Mouse (Mus musculus) liver, embryonic 16.5 days (tissue): ENCODE measurements around the gene Sgcd. TPM values are rescaled to one million over a fixed set of nuclear protein-coding genes. Genes with fewer than 3 reads are reported as not detected.

Experiments
- ATAC-seq: fragments of 200-750 bp; cut with Nextera tagmentation; 2 replicates; pipeline ENCODE4 v1.8.0; 2017; ENCODE audit warnings: low read depth, mild to moderate bottlenecking, moderate number of reproducible peaks, moderate library complexity
- H3K27ac ChIP-seq: fragments of 300-500 bp; sonication (generic); 2 replicates; pipeline ENCODE4 v1.5.1; 2014; ENCODE audit warnings: mild to moderate bottlenecking, low read length
- H3K27me3 ChIP-seq: fragments of 300-500 bp; sonication (generic); 2 replicates; pipeline ENCODE4 v1.6.1; 2014; ENCODE audit warnings: low read depth, low read length, mixed read lengths; ENCODE audit not compliant: control insufficient read depth, insufficient read depth
- H3K36me3 ChIP-seq: fragments of 300-500 bp; sonication (generic); 2 replicates; pipeline ENCODE4 v1.6.1; 2014; ENCODE audit warnings: mild to moderate bottlenecking; ENCODE audit not compliant: control insufficient read depth, insufficient read depth
- H3K4me1 ChIP-seq: fragments of 300-500 bp; sonication (generic); 2 replicates; pipeline ENCODE4 v1.6.1; 2014; ENCODE audit warnings: low read depth, low read length, mixed read lengths; ENCODE audit not compliant: control insufficient read depth
- H3K4me2 ChIP-seq: fragments of 300-500 bp; sonication (generic); 2 replicates; pipeline ENCODE4 v1.6.1; 2014; ENCODE audit warnings: low read depth, low read length, mixed read lengths
- H3K4me3 ChIP-seq: fragments of 300-500 bp; sonication (generic); 2 replicates; pipeline ENCODE4 v1.5.1; 2014; ENCODE audit warnings: low read depth, mild to moderate bottlenecking, low read length
- H3K9ac ChIP-seq: fragments of 300-500 bp; sonication (generic); 2 replicates; pipeline ENCODE4 v1.6.1; 2014; ENCODE audit warnings: low read depth, low read length
- H3K9me3 ChIP-seq: fragments of 300-500 bp; sonication (generic); replicated peaks from 2 replicates; pipeline ENCODE4 v1.6.1; 2016; ENCODE audit warnings: low read length; ENCODE audit not compliant: control insufficient read depth
- WGBS: fragments of 180-500 bp; shearing (Covaris S2); extraction: QIAGEN DNeasy Blood & Tissue Kit; methylation state at CpG from one replicate; pipeline ENCODE4 v1.1.7; 2014; ENCODE audit not compliant: insufficient replicate concordance; 5-methylcytosine and 5-hydroxymethylcytosine counted together
- polyA plus RNA-seq: library from polyadenylated mRNA; unstranded; fragments of >200 nt; fragmentation: Nextera tagmentation; extraction: Ambion mirVana; gene quantifications from 2 replicates; pipeline ENCODE4 v1.2.1, GENCODE M21; 2015

Sgcd gene
- polyA plus RNA-seq, 1 experiment from 2014 or later: 0.12 TPM

GRCm38 (mm10) chr11:46846661-46847060, 1142.1 kb downstream of the Sgcd start:
- no peaks in the 10 kb centered on the region for H3K27me3 ChIP-seq
- ATAC-seq: no peak

More at GRCm38 (mm10) chr11:46846661-46847060, 1142.1 kb downstream of the Sgcd start:
- H3K9ac ChIP-seq: no peak overlapping the region
- H3K36me3 ChIP-seq: no peaks in the 10 kb centered on the region
- no peak overlapping the region for H3K4me3 ChIP-seq
- no peak overlapping the region for H3K4me2 ChIP-seq
- H3K9me3 ChIP-seq: no peaks in the 10 kb centered on the region
- H3K27ac ChIP-seq: no peak overlapping the region
- H3K4me1 ChIP-seq: peaks cover 2% of the 10 kb centered on the region; the same call in 1 of the 2 replicates
- 43% methylated on average over 1 of the region's 1 CpGs for WGBS
